Mouse (Mus musculus) limb, embryonic 12.5 days (tissue): ENCODE data around the gene Usp30. TPM values are rescaled to one million over a fixed set of nuclear protein-coding genes. Genes with fewer than 3 reads are reported as not detected.
A peak's percentile ranks its signal among the peaks of the same experiment; 100 is the strongest.

ENCODE experiments used
- ATAC-seq: fragments of 200-750 bp; cut with Nextera tagmentation; 2 replicates; pipeline ENCODE4 v1.8.0; 2017; ENCODE audit warnings: low read depth, moderate TSS enrichment; ENCODE audit not compliant: insufficient number of reproducible peaks, insufficient read depth, low FRiP score, low TSS enrichment
- H3K27ac ChIP-seq: fragments of 300-500 bp; sonication (generic); 2 replicates; pipeline ENCODE4 v1.5.1; 2016; ENCODE audit warnings: mild to moderate bottlenecking, moderate library complexity
- H3K27me3 ChIP-seq: fragments of 300-500 bp; sonication (generic); 2 replicates; pipeline ENCODE4 v1.6.1; 2016; ENCODE audit warnings: mild to moderate bottlenecking, moderate library complexity
- H3K36me3 ChIP-seq: fragments of 300-500 bp; sonication (generic); 2 replicates; pipeline ENCODE4 v1.6.1; 2016; ENCODE audit warnings: mild to moderate bottlenecking, moderate library complexity
- H3K4me1 ChIP-seq: fragments of 300-500 bp; sonication (generic); replicated peaks from 2 replicates; pipeline ENCODE4 v1.6.1; 2016
- H3K4me2 ChIP-seq: fragments of 300-500 bp; sonication (generic); 2 replicates; pipeline ENCODE4 v1.6.1; 2016; ENCODE audit warnings: mild to moderate bottlenecking, moderate library complexity
- H3K4me3 ChIP-seq: fragments of 300-500 bp; sonication (generic); replicated peaks from 2 replicates; pipeline ENCODE4 v1.5.1; 2016; ENCODE audit warnings: mild to moderate bottlenecking
- H3K9ac ChIP-seq: fragments of 300-500 bp; sonication (generic); replicated peaks from 2 replicates; pipeline ENCODE4 v1.6.1; 2016; ENCODE audit warnings: mild to moderate bottlenecking, moderate library complexity
- H3K9me3 ChIP-seq: fragments of 300-500 bp; sonication (generic); 2 replicates; pipeline ENCODE4 v1.6.1; 2016; ENCODE audit warnings: mild to moderate bottlenecking, moderate library complexity
- whole genome bisulfite sequencing: fragments of 180-500 bp; shearing (Covaris S2); methylation state at CpG from one replicate; pipeline ENCODE4 v1.1.7; 2016; 5-methylcytosine and 5-hydroxymethylcytosine counted together
- polyA plus RNA-seq: library from polyadenylated mRNA; unstranded; fragments of >200 nt; fragmentation: Nextera tagmentation; extraction: Ambion mirVana; gene quantifications from 2 replicates; pipeline ENCODE4 v1.2.1, GENCODE M21; 2016

The Usp30 gene
- polyA plus RNA-seq, 1 experiment from 2014 or later: 15.5 TPM

GRCm38 (mm10) chr5:114161424-114161823 is 96.2 kb downstream of the Usp30 start:
- Histone ChIP-seq H3K36me3 (no peaks in the 10 kb centered on the region), H3K4me3 (no peak overlapping the region), H3K9me3 (no peaks in the 10 kb centered on the region), H3K27ac (no peak overlapping the region), H3K9ac (no peak overlapping the region), H3K4me1 (no peaks in the 10 kb centered on the region), H3K4me2 (no peak overlapping the region), H3K27me3 (no peaks in the 10 kb centered on the region)
- 91% methylated on average over 6 of the region's 6 CpGs for WGBS
- no peak for ATAC-seq

DNA sequence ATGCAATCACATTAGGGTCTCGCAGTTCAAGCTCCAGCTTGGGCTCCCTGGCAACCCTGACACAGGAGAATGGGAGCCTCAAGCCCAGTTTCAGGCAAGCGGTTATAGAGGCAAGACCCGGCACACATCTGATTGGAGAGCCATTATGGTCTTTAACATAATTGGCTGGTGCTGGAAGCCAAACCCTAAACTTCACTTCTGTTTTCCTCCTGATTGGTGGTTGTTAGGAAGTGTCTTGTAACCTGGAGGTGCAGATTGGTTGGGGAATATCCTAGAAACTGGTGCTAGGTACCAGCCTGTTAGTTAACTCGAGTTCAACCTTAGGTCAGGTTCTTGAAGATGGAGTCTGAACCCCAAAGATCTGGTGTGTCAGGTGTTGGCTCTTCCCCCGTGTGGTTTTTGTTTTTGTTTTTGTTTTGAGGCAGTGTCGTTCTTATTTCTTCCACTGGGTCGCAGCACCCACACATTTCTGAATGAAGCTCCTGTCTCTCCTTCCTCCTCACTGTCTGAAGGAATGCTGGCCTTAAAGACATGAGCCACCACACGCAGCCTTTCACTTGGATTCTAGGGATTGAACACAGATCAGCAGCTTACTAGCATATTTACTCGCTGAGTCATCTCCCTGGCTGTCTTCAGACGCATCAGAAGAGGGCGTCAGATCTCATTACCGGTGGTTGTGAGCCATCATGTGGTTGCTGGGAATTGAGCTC is 97.0 kb downstream of the Usp30 start:
- Histone ChIP-seq H3K4me2 (no peak overlapping the region), H3K36me3 (no peaks in the 10 kb centered on the region), H3K4me1 (no peaks in the 10 kb centered on the region), H3K27ac (no peak overlapping the region), H3K9me3 (no peaks in the 10 kb centered on the region), H3K4me3 (no peak overlapping the region), H3K27me3 (no peaks in the 10 kb centered on the region), H3K9ac (no peak overlapping the region)
- 51% methylated on average over 12 of the region's 12 CpGs for WGBS
- no peak for ATAC-seq

- ATAC-seq: no peak
- H3K4me3 ChIP-seq: no peak overlapping the region
- no peaks in the 10 kb centered on the region for H3K4me1 ChIP-seq
Measured at GRCm38 (mm10) chr5:114163117-114163696, 97.9 kb downstream of the Usp30 start.

DNA sequence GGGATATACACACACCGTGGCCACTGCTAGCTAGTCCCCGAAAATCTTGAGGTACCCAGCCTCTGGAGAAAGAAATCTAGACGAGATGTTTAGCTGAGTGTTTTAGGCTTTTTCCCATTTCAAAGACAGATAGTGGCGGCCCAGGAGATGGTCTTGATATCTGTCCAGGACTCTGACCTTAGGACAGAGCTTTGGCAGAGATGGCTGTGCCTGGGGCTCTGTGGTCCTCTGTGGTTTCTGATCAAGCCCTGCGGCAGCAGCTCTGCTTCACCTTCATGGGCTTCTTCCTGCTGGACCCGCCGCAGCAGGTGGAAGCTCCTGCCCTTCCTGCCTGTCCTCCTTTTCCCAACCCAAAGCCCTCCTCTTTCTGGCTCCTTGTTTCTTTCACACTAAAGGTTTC is 105.1 kb downstream of the Usp30 start:
- WGBS: 74% methylated on average over 7 of the region's 7 CpGs
- Histone ChIP-seq H3K9ac (no peak overlapping the region), H3K36me3 (no peaks in the 10 kb centered on the region), H3K27ac (no peak overlapping the region), H3K4me2 (no peak overlapping the region), H3K9me3 (no peaks in the 10 kb centered on the region), H3K4me1 (0 out of 2 replicates have a peak, but pooled peaks cover 6% of the 10 kb centered on the region), H3K27me3 (peaks cover 8% of the 10 kb centered on the region), H3K4me3 (no peak overlapping the region)
- ATAC-seq: no peak

More at GRCm38 (mm10) chr5:114163117-114163696, 97.9 kb downstream of the Usp30 start:
- Histone ChIP-seq H3K27me3 (no peaks in the 10 kb centered on the region), H3K36me3 (no peaks in the 10 kb centered on the region), H3K9me3 (no peaks in the 10 kb centered on the region), H3K9ac (no peak overlapping the region), H3K27ac (no peak overlapping the region), H3K4me2 (no peak overlapping the region)
- WGBS: 83% methylated on average over 6 of the region's 6 CpGs

GRCm38 (mm10) chr5:114172936-114173335 is 107.7 kb downstream of the Usp30 start:
- 89% methylated on average over 3 of the region's 3 CpGs for WGBS
- no peak overlapping the region for H3K4me3 ChIP-seq
- no peak for ATAC-seq

DNA sequence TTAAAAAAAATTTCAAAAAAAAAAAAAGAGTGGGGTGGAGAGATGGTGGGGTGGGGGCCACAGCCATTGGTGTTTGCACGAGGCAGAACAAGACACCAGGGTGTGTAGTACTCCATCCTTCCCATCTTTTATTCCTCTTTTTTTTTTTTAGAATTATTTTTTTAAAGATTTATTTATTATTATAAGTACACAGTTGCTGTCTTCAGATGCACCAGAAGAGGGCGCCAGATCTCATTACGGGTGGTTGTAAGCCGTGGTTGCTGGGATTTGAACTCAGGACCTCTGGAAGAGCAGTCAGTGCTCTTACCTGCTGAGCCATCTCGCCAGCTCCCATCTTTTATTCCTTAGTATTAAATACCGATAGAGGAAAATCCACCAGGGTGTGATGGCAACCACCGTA is 108.2 kb downstream of the Usp30 start:
- H3K9me3 ChIP-seq: no peaks in the 10 kb centered on the region
- 76% methylated on average over 7 of the region's 7 CpGs for WGBS
- peaks cover 8% of the 10 kb centered on the region for H3K27me3 ChIP-seq
- no peak overlapping the region for H3K9ac ChIP-seq
- H3K36me3 ChIP-seq: no peaks in the 10 kb centered on the region
- H3K4me3 ChIP-seq: no peak overlapping the region
- no peak overlapping the region for H3K4me2 ChIP-seq
- H3K4me1 ChIP-seq: peaks cover 6% of the 10 kb centered on the region; the same call in 1 of the 2 replicates
- no peak for ATAC-seq
- H3K27ac ChIP-seq: no peak overlapping the region

More at GRCm38 (mm10) chr5:114172936-114173335, 107.7 kb downstream of the Usp30 start:
- Histone ChIP-seq H3K36me3 (no peaks in the 10 kb centered on the region), H3K4me2 (no peak overlapping the region), H3K27me3 (peaks cover 8% of the 10 kb centered on the region), H3K9ac (no peak overlapping the region), H3K4me1 (peaks cover 6% of the 10 kb centered on the region; the same call in 1 of the 2 replicates), H3K27ac (no peak overlapping the region), H3K9me3 (no peaks in the 10 kb centered on the region)

- Histone ChIP-seq H3K4me1 (peaks cover 6% of the 10 kb centered on the region; the same call in 1 of the 2 replicates), H3K27me3 (peaks cover 8% of the 10 kb centered on the region), H3K9ac (no peak overlapping the region), H3K36me3 (no peaks in the 10 kb centered on the region), H3K4me2 (peak overlapping the region; percentile 26; the same call in 1 of the 2 replicates), H3K4me3 (no peak overlapping the region), H3K27ac (no peak overlapping the region), H3K9me3 (no peaks in the 10 kb centered on the region)
- WGBS: 30% methylated on average over 16 of the region's 16 CpGs
- ATAC-seq: no peak
Measured at GRCm38 (mm10) chr5:114173877-114174581, 108.8 kb downstream of the Usp30 start.

Other genes with a start within 250 kb of the Usp30 start
- 1.4 and 1.8 TPM in 2 replicates for gene Selplg, start 232.8 kb upstream of the Usp30 start, polyA plus RNA-seq
- 91.1 and 99.4 TPM in 2 replicates for gene Coro1c, start 156.7 kb upstream of the Usp30 start, polyA plus RNA-seq
- 16.6 and 17.3 TPM in 2 replicates for gene Ssh1, start 71.6 kb upstream of the Usp30 start, polyA plus RNA-seq
- gene Dao, start 61.8 kb upstream of the Usp30 start, polyA plus RNA-seq: not detected in 2 replicates
- 0.08 TPM in 1 of 2 replicates, not detected in the other for gene Svop, start 26.1 kb downstream of the Usp30 start, polyA plus RNA-seq
- 13.8 and 16.1 TPM in 2 replicates for gene Alkbh2, start 62.8 kb downstream of the Usp30 start, polyA plus RNA-seq
- 61.7 and 63.0 TPM in 2 replicates for gene Ung, start 64.9 kb downstream of the Usp30 start, polyA plus RNA-seq
- gene Acacb, start 81.1 kb downstream of the Usp30 start, polyA plus RNA-seq: 4.7 TPM in 2 replicates
- gene Foxn4, start 208.3 kb downstream of the Usp30 start, polyA plus RNA-seq: not detected in 2 replicates
- gene Myo1h, start 223.7 kb downstream of the Usp30 start, polyA plus RNA-seq: 0.93 and 0.99 TPM in 2 replicates